Mouse (Mus musculus): Measurements from ENCODE around the gene Tle1. TPM values are rescaled to one million over a fixed set of nuclear protein-coding genes. Genes with fewer than 3 reads are reported as not detected.
A peak's percentile ranks its signal among the peaks of the same experiment; 100 is the strongest.

The Tle1 gene
- polyA plus RNA-seq (2014; fragmentation: Nextera tagmentation; extraction: Ambion mirVana): 28.3 and 31.3 TPM in 2 replicates

- no peaks in the 10 kb centered on the region for H3K27me3 ChIP-seq (replicated peaks; ENCODE audit: control insufficient read depth, insufficient read depth, low read length)
- H3K4me1 ChIP-seq (ENCODE audit: control insufficient read depth, insufficient read depth, low read length): peaks cover 29% of the 10 kb centered on the region
- peak; percentile 96 for ATAC-seq (ENCODE audit: low read depth)
- peak; percentile 99 for DNase-seq (ENCODE audit: low spot score)
- H3K9me3 ChIP-seq (ENCODE audit: control insufficient read depth, low read length): no peaks in the 10 kb centered on the region
- H3K27ac ChIP-seq (replicated peaks; ENCODE audit: low read depth, low read length): peak within 1 kb of the TSS; percentile 95
- H3K9ac ChIP-seq (ENCODE audit: low read depth, low read length): peak within 1 kb of the TSS; percentile 89
- H3K36me3 ChIP-seq (ENCODE audit: control insufficient read depth, insufficient read depth, low read length): 0 out of 2 replicates have a peak, but pooled peaks cover 6% of the 10 kb centered on the region
- H3K4me3 ChIP-seq (ENCODE audit: low read depth, low read length): peak within 1 kb of the TSS; percentile 89
- H3K4me2 ChIP-seq (ENCODE audit: low read depth, low read length): peak within 1 kb of the TSS; percentile 64
- WGBS: 0% methylated on average over 49 of the region's 107 CpGs
Observed at GRCm38 (mm10) chr4:72200559-72201409, at the start of gene Tle1. Gene Tle1 (minus strand): TSS chr4:72200919.

GRCm38 (mm10) chr4:72233584-72234219, 33.0 kb upstream of the Tle1 start:
- Histone ChIP-seq H3K27me3 (replicated peaks; ENCODE audit: control insufficient read depth, insufficient read depth, low read length) (no peaks in the 10 kb centered on the region), H3K4me3 (ENCODE audit: low read depth, low read length) (no peak overlapping the region), H3K4me1 (ENCODE audit: control insufficient read depth, insufficient read depth, low read length) (no peaks in the 10 kb centered on the region), H3K27ac (replicated peaks; ENCODE audit: low read depth, low read length) (no peak overlapping the region), H3K4me2 (ENCODE audit: low read depth, low read length) (no peak overlapping the region), H3K9me3 (ENCODE audit: control insufficient read depth, low read length) (no peaks in the 10 kb centered on the region), H3K9ac (ENCODE audit: low read depth, low read length) (no peak overlapping the region), H3K36me3 (ENCODE audit: control insufficient read depth, insufficient read depth, low read length) (no peaks in the 10 kb centered on the region)
- DNase-seq (ENCODE audit: low spot score): peak; percentile 2
- ATAC-seq (ENCODE audit: low read depth): no peak
- 42% methylated on average over 4 of the region's 4 CpGs for WGBS

GRCm38 (mm10) chr4:72232206-72232605, 31.5 kb upstream of the Tle1 start:
- WGBS: 75% methylated on average over 3 of the region's 3 CpGs
- H3K4me1 ChIP-seq (ENCODE audit: control insufficient read depth, insufficient read depth, low read length): no peaks in the 10 kb centered on the region
- H3K9ac ChIP-seq (ENCODE audit: low read depth, low read length): no peak overlapping the region
- H3K4me2 ChIP-seq (ENCODE audit: low read depth, low read length): no peak overlapping the region
- no peaks in the 10 kb centered on the region for H3K36me3 ChIP-seq (ENCODE audit: control insufficient read depth, insufficient read depth, low read length)
- no peak overlapping the region for H3K27ac ChIP-seq (replicated peaks; ENCODE audit: low read depth, low read length)
- H3K4me3 ChIP-seq (ENCODE audit: low read depth, low read length): no peak overlapping the region
- DNase-seq (ENCODE audit: low spot score): no peak
- no peaks in the 10 kb centered on the region for H3K9me3 ChIP-seq (ENCODE audit: control insufficient read depth, low read length)
- no peaks in the 10 kb centered on the region for H3K27me3 ChIP-seq (replicated peaks; ENCODE audit: control insufficient read depth, insufficient read depth, low read length)
- no peak for ATAC-seq (ENCODE audit: low read depth)

GRCm38 (mm10) chr4:72230832-72231231, 30.1 kb upstream of the Tle1 start:
- Histone ChIP-seq H3K27ac (replicated peaks; ENCODE audit: low read depth, low read length) (no peak overlapping the region), H3K9me3 (ENCODE audit: control insufficient read depth, low read length) (no peaks in the 10 kb centered on the region), H3K4me2 (ENCODE audit: low read depth, low read length) (no peak overlapping the region), H3K36me3 (ENCODE audit: control insufficient read depth, insufficient read depth, low read length) (no peaks in the 10 kb centered on the region), H3K27me3 (replicated peaks; ENCODE audit: control insufficient read depth, insufficient read depth, low read length) (no peaks in the 10 kb centered on the region), H3K4me3 (ENCODE audit: low read depth, low read length) (no peak overlapping the region), H3K9ac (ENCODE audit: low read depth, low read length) (no peak overlapping the region), H3K4me1 (ENCODE audit: control insufficient read depth, insufficient read depth, low read length) (no peaks in the 10 kb centered on the region)
- no peak for ATAC-seq (ENCODE audit: low read depth)
- no peak for DNase-seq (ENCODE audit: low spot score)

- Histone ChIP-seq H3K27me3 (replicated peaks; ENCODE audit: control insufficient read depth, insufficient read depth, low read length) (no peaks in the 10 kb centered on the region), H3K4me2 (ENCODE audit: low read depth, low read length) (no peak overlapping the region), H3K9me3 (ENCODE audit: control insufficient read depth, low read length) (peaks cover 4% of the 10 kb centered on the region; the same call in 1 of the 2 replicates), H3K9ac (ENCODE audit: low read depth, low read length) (no peak overlapping the region), H3K4me3 (ENCODE audit: low read depth, low read length) (no peak overlapping the region), H3K36me3 (ENCODE audit: control insufficient read depth, insufficient read depth, low read length) (no peaks in the 10 kb centered on the region), H3K4me1 (ENCODE audit: control insufficient read depth, insufficient read depth, low read length) (no peaks in the 10 kb centered on the region), H3K27ac (replicated peaks; ENCODE audit: low read depth, low read length) (no peak overlapping the region)
- WGBS: 83% methylated on average over 3 of the region's 3 CpGs
- no peak for DNase-seq (ENCODE audit: low spot score)
- ATAC-seq (ENCODE audit: low read depth): no peak
Observed at GRCm38 (mm10) chr4:72221629-72222028, 20.9 kb upstream of the Tle1 start.

GRCm38 (mm10) chr4:72204420-72205045, 3.8 kb upstream of the Tle1 start:
- peaks cover 13% of the 10 kb centered on the region for H3K4me1 ChIP-seq (ENCODE audit: control insufficient read depth, insufficient read depth, low read length)
- WGBS: 18% methylated on average over 6 of the region's 6 CpGs
- no peaks in the 10 kb centered on the region for H3K36me3 ChIP-seq (ENCODE audit: control insufficient read depth, insufficient read depth, low read length)
- H3K9me3 ChIP-seq (ENCODE audit: control insufficient read depth, low read length): no peaks in the 10 kb centered on the region
- H3K4me2 ChIP-seq (ENCODE audit: low read depth, low read length): peak overlapping the region; percentile 64
- peaks cover 5% of the 10 kb centered on the region for H3K27me3 ChIP-seq (replicated peaks; ENCODE audit: control insufficient read depth, insufficient read depth, low read length)
- peak overlapping the region; percentile 89 for H3K4me3 ChIP-seq (ENCODE audit: low read depth, low read length)
- H3K9ac ChIP-seq (ENCODE audit: low read depth, low read length): no peak overlapping the region
- DNase-seq (ENCODE audit: low spot score): peak; percentile 71
- no peak for ATAC-seq (ENCODE audit: low read depth)
- H3K27ac ChIP-seq (replicated peaks; ENCODE audit: low read depth, low read length): no peak overlapping the region

- Histone ChIP-seq H3K4me1 (ENCODE audit: control insufficient read depth, insufficient read depth, low read length) (peaks cover 26% of the 10 kb centered on the region), H3K9ac (ENCODE audit: low read depth, low read length) (peak overlapping the region; percentile 67), H3K4me2 (ENCODE audit: low read depth, low read length) (peak overlapping the region; percentile 64), H3K4me3 (ENCODE audit: low read depth, low read length) (peak overlapping the region; percentile 89), H3K9me3 (ENCODE audit: control insufficient read depth, low read length) (no peaks in the 10 kb centered on the region), H3K27ac (replicated peaks; ENCODE audit: low read depth, low read length) (peak overlapping the region; percentile 86), H3K36me3 (ENCODE audit: control insufficient read depth, insufficient read depth, low read length) (0 out of 2 replicates have a peak, but pooled peaks cover 6% of the 10 kb centered on the region), H3K27me3 (replicated peaks; ENCODE audit: control insufficient read depth, insufficient read depth, low read length) (peaks cover 3% of the 10 kb centered on the region)
- DNase-seq (ENCODE audit: low spot score): peak; percentile 76
- under 1% methylated on average over 24 of the region's 24 CpGs for WGBS
- no peak; the same call in 1 of the 2 replicates for ATAC-seq (ENCODE audit: low read depth)
Observed at GRCm38 (mm10) chr4:72201521-72201991, 837 bp upstream of the Tle1 start.
